Comparison of ENCODE assay signal across 9 mouse cellular contexts in genomic region chr1:130192190-130193028, GRCm38 (mm10).
DNase-seq lines count a peak whose midpoint lies in the region; ATAC-seq and TF ChIP-seq lines count a peak whose summit lies in the region.
"Had no signal": no experiment of that assay in that cellular context is flagged by ENCODE, and none has a peak within 500 bp of the region (broad histone marks: within the 10 kb centered on the region; RNA-seq: fewer than 3 reads in every experiment).

No protein-coding gene starts in this region.

- H3K36me3 ChIP-seq in intestine, postnatal 0 days (ENCODE audit: control insufficient read depth, insufficient read depth) = no peaks in the 10 kb centered on the region
- no peaks in the 10 kb centered on the region for H3K36me3 ChIP-seq in intestine, embryonic 15.5 days
- no peaks in the 10 kb centered on the region for H3K36me3 ChIP-seq in forebrain, embryonic 16.5 days (ENCODE audit: control insufficient read depth, insufficient read depth)
- no peaks in the 10 kb centered on the region for H3K36me3 ChIP-seq in lung, postnatal 0 days (ENCODE audit: insufficient read depth, low read length)

- no peak overlapping the region for H3K4me3 ChIP-seq in intestine, postnatal 0 days (ENCODE audit: low read depth, low read length)
- H3K4me3 ChIP-seq in intestine, embryonic 15.5 days (replicated peaks) = no peak overlapping the region
- no peak overlapping the region for H3K4me3 ChIP-seq in forebrain, embryonic 16.5 days (replicated peaks; ENCODE audit: low read length)
- no peak overlapping the region for H3K4me3 ChIP-seq in lung, postnatal 0 days (ENCODE audit: low read depth, low read length)
- H3K4me3 ChIP-seq: megakaryocyte, embryonic 14.5 days had no signal

- no peaks in the 10 kb centered on the region for H3K4me1 ChIP-seq in intestine, postnatal 0 days (replicated peaks; ENCODE audit: control insufficient read depth, insufficient read depth, low read length)
- no peaks in the 10 kb centered on the region for H3K4me1 ChIP-seq in intestine, embryonic 15.5 days (replicated peaks)
- H3K4me1 ChIP-seq in forebrain, embryonic 16.5 days (replicated peaks; ENCODE audit: control insufficient read depth, insufficient read depth, low read length) = no peaks in the 10 kb centered on the region
- H3K4me1 ChIP-seq in lung, postnatal 0 days (ENCODE audit: insufficient read depth, low read depth, low read length) = no peaks in the 10 kb centered on the region
- H3K4me1 ChIP-seq: megakaryocyte, embryonic 14.5 days had no signal

- 43% methylated on average over 6 of the region's 6 CpGs for WGBS in intestine, postnatal 0 days
- WGBS in intestine, embryonic 15.5 days = 46% methylated on average over 6 of the region's 6 CpGs
- WGBS in forebrain, embryonic 16.5 days = 45% methylated on average over 6 of the region's 6 CpGs
- 46% methylated on average over 6 of the region's 6 CpGs for WGBS in lung, postnatal 0 days

- no peak overlapping the region for H3K9ac ChIP-seq in intestine, postnatal 0 days (ENCODE audit: low read depth, low read length)
- H3K9ac ChIP-seq in intestine, embryonic 15.5 days = no peak overlapping the region
- no peak overlapping the region for H3K9ac ChIP-seq in forebrain, embryonic 16.5 days (replicated peaks; ENCODE audit: low read depth, low read length)
- H3K9ac ChIP-seq in lung, postnatal 0 days (replicated peaks; ENCODE audit: low read depth) = no peak overlapping the region

- no peak for ATAC-seq in intestine, postnatal 0 days
- ATAC-seq in intestine, embryonic 15.5 days = no peak
- ATAC-seq in forebrain, embryonic 16.5 days = peak; percentile 79
- peak; percentile 28; the same call in 1 of the 2 replicates for ATAC-seq in lung, postnatal 0 days

- no peak overlapping the region for H3K4me2 ChIP-seq in intestine, postnatal 0 days (replicated peaks; ENCODE audit: low read depth)
- H3K4me2 ChIP-seq in intestine, embryonic 15.5 days (replicated peaks) = no peak overlapping the region
- H3K4me2 ChIP-seq in forebrain, embryonic 16.5 days (ENCODE audit: low read length) = no peak overlapping the region
- H3K4me2 ChIP-seq in lung, postnatal 0 days (replicated peaks; ENCODE audit: low read depth, low read length) = no peak overlapping the region

- H3K27ac ChIP-seq in intestine, postnatal 0 days (ENCODE audit: low read depth, low read length) = no peak overlapping the region
- no peak overlapping the region for H3K27ac ChIP-seq in intestine, embryonic 15.5 days
- H3K27ac ChIP-seq in forebrain, embryonic 16.5 days (ENCODE audit: low read length) = no peak overlapping the region
- H3K27ac ChIP-seq in lung, postnatal 0 days (ENCODE audit: low read length) = no peak overlapping the region

- DNase-seq in c-Kit-positive CD71-negative TER-119-negative erythroid progenitor cells, embryonic 14.5 days (ENCODE audit: low read depth) = peak; percentile 7
- peak; percentile 39 to 46 for DNase-seq in kidney, postnatal 4 days
- DNase-seq in lung, postnatal 0 days (ENCODE audit: low spot score) = peak; percentile 41
- peak; percentile 29 for DNase-seq in right cerebral cortex, postnatal 4 days
- no peak for DNase-seq in urinary bladder, postnatal 10 days (ENCODE audit: low spot score)

- TF ChIP-seq EP300 in lung, postnatal 0 days (IDR thresholded peaks at IDR 0.05) = no peak

- TF ChIP-seq CTCF in intestine, postnatal 0 days (IDR thresholded peaks at IDR 0.05; ENCODE audit: low read depth) = peak; percentile 73
- TF ChIP-seq CTCF in lung, postnatal 0 days (IDR thresholded peaks at IDR 0.05) = peak; percentile 75

- no peaks in the 10 kb centered on the region for H3K9me3 ChIP-seq in intestine, postnatal 0 days (ENCODE audit: control insufficient read depth)
- no peaks in the 10 kb centered on the region for H3K9me3 ChIP-seq in intestine, embryonic 15.5 days
- H3K9me3 ChIP-seq in forebrain, embryonic 16.5 days (ENCODE audit: control insufficient read depth, low read length) = no peaks in the 10 kb centered on the region
- H3K9me3 ChIP-seq in lung, postnatal 0 days (ENCODE audit: low read length) = no peaks in the 10 kb centered on the region
- H3K9me3 ChIP-seq: megakaryocyte, embryonic 14.5 days had no signal

- H3K27me3 ChIP-seq in intestine, postnatal 0 days (replicated peaks; ENCODE audit: control insufficient read depth, insufficient read depth, low read length) = no peaks in the 10 kb centered on the region
- no peaks in the 10 kb centered on the region for H3K27me3 ChIP-seq in intestine, embryonic 15.5 days (replicated peaks)
- no peaks in the 10 kb centered on the region for H3K27me3 ChIP-seq in forebrain, embryonic 16.5 days (replicated peaks; ENCODE audit: control insufficient read depth, insufficient read depth, low read length)
- H3K27me3 ChIP-seq in lung, postnatal 0 days (replicated peaks; ENCODE audit: insufficient read depth, low read length) = no peaks in the 10 kb centered on the region
- H3K27me3 ChIP-seq: megakaryocyte, embryonic 14.5 days had no signal

Comparison
In these comparisons a context has a peak if more than half of its experiments do, and no peak if none do; other contexts are left out.
1. ATAC-seq: peak in forebrain, embryonic 16.5 days (single experiment) and lung, postnatal 0 days (single experiment); none in intestine, postnatal 0 days (single experiment) and intestine, embryonic 15.5 days (single experiment).